Mouse (Mus musculus): ENCODE results near the gene Hirip3. TPM values are rescaled to one million over a fixed set of nuclear protein-coding genes. Genes with fewer than 3 reads are reported as not detected.
"Not testable (repeated sequence)": the region's sequence is repeated elsewhere in the genome, so short reads cannot be mapped to it uniquely, and the experiment has no call there.

The Hirip3 gene
- total and polyA plus RNA-seq, 3 experiments, result 3.6 to 6.3 (median 5.7) TPM

DNA sequence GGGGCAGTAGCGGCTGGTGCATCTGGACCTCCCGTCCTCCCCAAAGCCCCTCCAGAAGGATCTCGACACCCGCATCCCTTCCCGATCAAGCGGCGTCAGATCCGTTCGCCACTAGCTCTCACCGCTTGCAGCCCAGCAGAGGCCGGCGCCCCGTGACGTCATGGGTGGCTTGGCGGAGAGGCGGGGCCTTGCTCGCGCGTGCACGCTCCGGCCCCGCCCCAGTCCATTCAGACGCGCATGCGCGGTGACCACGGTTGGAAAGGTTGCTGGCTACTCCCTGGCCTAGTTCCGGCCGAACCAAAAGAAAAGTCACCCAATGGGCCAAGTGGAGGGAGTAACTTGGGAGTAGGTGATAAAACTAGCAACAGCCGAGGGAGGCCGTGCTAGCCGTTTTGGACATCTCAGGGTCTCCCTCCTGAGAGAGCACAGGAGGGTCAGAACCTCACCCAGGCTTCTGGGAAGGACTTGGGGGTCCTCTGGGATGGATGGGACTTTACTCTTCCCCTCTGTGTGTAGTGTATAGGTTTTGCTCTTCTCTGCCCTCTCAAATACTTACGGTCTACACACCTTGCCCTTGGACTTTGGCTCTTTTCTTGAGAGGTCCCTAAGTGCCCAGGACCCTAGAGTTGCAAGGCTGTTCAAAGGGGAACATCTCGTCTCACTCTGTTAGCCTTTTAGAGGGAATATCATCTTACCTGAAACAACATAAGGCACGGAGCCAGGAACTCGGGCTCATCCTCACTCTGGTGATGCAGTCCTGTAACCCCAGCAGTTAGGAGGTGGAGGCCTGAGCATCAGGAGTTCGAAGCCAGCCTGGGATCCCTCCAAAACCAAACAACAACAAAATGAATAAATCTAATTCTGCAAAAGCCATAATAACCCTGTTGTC, 36.6 kb downstream of the Hirip3 start:
- Histone ChIP-seq H3K36me3 (ENCODE audit: control insufficient read depth, insufficient read depth, low read length) (no peaks in the 10 kb centered on the region; the same call in none of the 2 replicates), H3K4me1 (ENCODE audit: control insufficient read depth, insufficient read depth, low read length) (peaks cover 8% of the 10 kb centered on the region), H3K4me3 (peak overlapping the region; percentile 75), H3K79me2 (replicated peaks; ENCODE audit: control insufficient read depth, insufficient read depth, low read length) (no peaks in the 10 kb centered on the region), H3K9ac (ENCODE audit: low read depth, low read length) (peak overlapping the region; percentile 91), H3K27ac (peak overlapping the region; percentile 97), H3K27me3 (ENCODE audit: control insufficient read depth, insufficient read depth, low read length) (no peaks in the 10 kb centered on the region)
- 13% methylated on average over 37 of the region's 37 CpGs for WGBS
- peak; percentile 97 to 98 for DNase-seq
- intact Hi-C loops (cut with DNase I), result loop anchor here (1.0 to 5.0 kb wide), 4 partner anchors 13 to 129 kb away; partner anchors contain the start of genes Hirip3, Ino80e, Kctd13 and Maz
- TF ChIP-seq EP300 (IDR thresholded peaks at IDR 0.05; ENCODE audit: insufficient read depth, low read depth, low read length) (0 out of 2 replicates have a peak, but pooled peaks have one; percentile 3), POLR2A (IDR thresholded peaks at IDR 0.05; ENCODE audit: insufficient read depth, low read depth, low read length) (peak; percentile 95), CTCF (IDR thresholded peaks at IDR 0.05) (no peak)

DNA sequence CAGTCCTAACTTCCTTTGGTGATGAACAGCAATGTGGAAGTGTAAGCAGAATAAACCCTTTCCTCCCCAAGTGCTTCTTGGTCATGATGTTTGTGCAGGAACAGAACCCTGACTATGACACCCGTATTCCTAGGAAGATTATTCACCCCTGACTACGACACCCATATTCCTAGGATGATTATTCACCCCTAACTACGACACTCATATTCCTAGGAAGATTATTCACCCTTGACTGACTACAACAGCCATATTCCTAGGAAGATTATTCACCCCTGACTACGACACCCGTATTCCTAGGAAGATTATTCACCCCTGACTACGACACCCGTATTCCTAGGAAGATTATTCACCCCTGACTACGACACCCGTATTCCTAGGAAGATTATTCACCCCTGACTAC, 38.0 kb downstream of the Hirip3 start:
- intact Hi-C loops (cut with DNase I), result loop anchor here (5.0 kb wide), 2 partner anchors 37 to 128 kb away; partner anchors contain the start of genes Hirip3, Ino80e and Maz
- not testable (repeated sequence) for H3K79me2 ChIP-seq (replicated peaks; ENCODE audit: control insufficient read depth, insufficient read depth, low read length); H3K36me3 ChIP-seq (ENCODE audit: control insufficient read depth, insufficient read depth, low read length); H3K4me1 ChIP-seq (ENCODE audit: control insufficient read depth, insufficient read depth, low read length); DNase-seq; H3K27ac ChIP-seq; H3K9ac ChIP-seq (ENCODE audit: low read depth, low read length); H3K27me3 ChIP-seq (ENCODE audit: control insufficient read depth, insufficient read depth, low read length); H3K4me3 ChIP-seq
- 97% methylated on average over 8 of the region's 9 CpGs for WGBS

DNA sequence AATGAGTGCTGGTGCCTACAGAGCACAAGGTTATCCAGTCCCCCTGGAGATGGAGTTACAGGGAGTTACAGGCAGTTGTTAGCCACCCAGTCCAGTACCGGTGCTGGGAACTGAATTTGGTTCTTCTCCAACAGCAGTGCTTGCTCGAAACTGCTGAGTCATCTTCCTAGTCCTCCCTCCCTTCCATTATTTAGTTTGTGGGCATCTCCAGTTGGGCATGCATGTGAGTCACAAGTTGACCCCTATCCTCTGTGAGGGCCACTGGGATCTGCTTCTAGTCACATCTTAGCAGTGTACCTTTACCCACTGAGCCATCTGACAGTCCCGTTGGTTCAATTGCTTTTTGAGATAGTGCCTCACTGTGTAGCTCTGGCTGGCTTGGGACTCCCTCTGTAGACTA, 43.8 kb downstream of the Hirip3 start:
- Histone ChIP-seq H3K27ac (no peak overlapping the region), H3K27me3 (ENCODE audit: control insufficient read depth, insufficient read depth, low read length) (no peaks in the 10 kb centered on the region), H3K4me3 (no peak overlapping the region), H3K9ac (ENCODE audit: low read depth, low read length) (no peak overlapping the region), H3K4me1 (ENCODE audit: control insufficient read depth, insufficient read depth, low read length) (no peaks in the 10 kb centered on the region), H3K36me3 (ENCODE audit: control insufficient read depth, insufficient read depth, low read length) (no peaks in the 10 kb centered on the region), H3K79me2 (replicated peaks; ENCODE audit: control insufficient read depth, insufficient read depth, low read length) (no peaks in the 10 kb centered on the region)
- intact Hi-C loops (cut with DNase I), result no loop called here
- 53% methylated on average over 3 of the region's 3 CpGs for WGBS
- TF ChIP-seq POLR2A (IDR thresholded peaks at IDR 0.05; ENCODE audit: insufficient read depth, low read depth, low read length), result no peak
- no peak for TF ChIP-seq CTCF (IDR thresholded peaks at IDR 0.05)
- no peak for TF ChIP-seq EP300 (IDR thresholded peaks at IDR 0.05; ENCODE audit: insufficient read depth, low read depth, low read length)
- DNase-seq, result no peak

DNA sequence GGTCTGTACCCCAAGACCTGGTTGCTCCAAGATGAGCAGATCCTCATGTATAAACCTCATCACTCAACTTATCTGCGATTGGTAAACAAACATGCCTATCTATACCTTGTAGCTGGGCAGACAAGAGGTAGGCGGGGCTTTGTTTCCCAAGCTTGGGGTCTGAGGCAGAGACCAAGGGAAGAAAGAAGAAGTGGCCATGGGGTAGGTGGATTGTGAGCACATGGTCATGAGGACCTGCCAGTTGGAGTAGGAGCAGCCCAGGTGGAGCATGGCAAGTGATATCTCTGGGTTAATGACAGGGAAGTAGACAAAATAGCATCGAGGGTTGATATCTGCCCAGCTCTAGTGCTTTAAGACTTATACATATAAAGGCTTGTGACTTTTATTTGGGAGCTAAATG, 53.1 kb downstream of the Hirip3 start:
- H3K4me1 ChIP-seq (ENCODE audit: control insufficient read depth, insufficient read depth, low read length), result no peaks in the 10 kb centered on the region
- WGBS, result 76% methylated on average over 3 of the region's 3 CpGs
- no peaks in the 10 kb centered on the region for H3K79me2 ChIP-seq (replicated peaks; ENCODE audit: control insufficient read depth, insufficient read depth, low read length)
- H3K9ac ChIP-seq (ENCODE audit: low read depth, low read length), result no peak overlapping the region
- intact Hi-C loops (cut with DNase I), result no loop called here
- no peaks in the 10 kb centered on the region for H3K27me3 ChIP-seq (ENCODE audit: control insufficient read depth, insufficient read depth, low read length)
- no peak for DNase-seq
- H3K4me3 ChIP-seq, result no peak overlapping the region
- no peaks in the 10 kb centered on the region for H3K36me3 ChIP-seq (ENCODE audit: control insufficient read depth, insufficient read depth, low read length)
- TF ChIP-seq POLR2A (IDR thresholded peaks at IDR 0.05; ENCODE audit: insufficient read depth, low read depth, low read length) (no peak), CTCF (IDR thresholded peaks at IDR 0.05) (no peak), EP300 (IDR thresholded peaks at IDR 0.05; ENCODE audit: insufficient read depth, low read depth, low read length) (no peak)
- no peak overlapping the region for H3K27ac ChIP-seq

Other genes with a start within 250 kb of the Hirip3 start
Only the 30 nearest of the 31 such genes appear.
- gene Sgf29, start 212.7 kb upstream of the Hirip3 start, total RNA-seq (2021), result 10 to 100 TPM; 21.6 to 23.4 TPM
- gene Sgf29, start 212.7 kb upstream of the Hirip3 start, polyA plus RNA-seq (2012; rRNA removed), result 23.7 and 25.5 TPM in 2 replicates
- 10 to 100 TPM; 34.1 to 34.3 TPM for gene Sult1a1, start 185.5 kb upstream of the Hirip3 start, total RNA-seq (2021)
- 53.6 and 56.6 TPM in 2 replicates for gene Sult1a1, start 185.5 kb upstream of the Hirip3 start, polyA plus RNA-seq (2012; rRNA removed)
- gene Bola2, start 166.6 kb upstream of the Hirip3 start, total RNA-seq (2021), result 10 to 100 TPM; 49.7 to 63.7 TPM
- 25.9 and 29.1 TPM in 2 replicates for gene Bola2, start 166.6 kb upstream of the Hirip3 start, polyA plus RNA-seq (2012; rRNA removed)
- 1 to 10 TPM; 3.6 to 3.9 TPM for gene Slx1b, start 166.2 kb upstream of the Hirip3 start, total RNA-seq (2021)
- gene Slx1b, start 166.2 kb upstream of the Hirip3 start, polyA plus RNA-seq (2012; rRNA removed), result 7.8 and 10.3 TPM in 2 replicates
- gene Coro1a, start 154.2 kb upstream of the Hirip3 start, total RNA-seq (2021), result 10 to 100 TPM in 1 of 2 experiments, 1 to 10 TPM in 1; 9.8 to 12.1 TPM
- gene Coro1a, start 154.2 kb upstream of the Hirip3 start, polyA plus RNA-seq (2012; rRNA removed), result 22.2 and 33.7 TPM in 2 replicates
- 10 to 100 TPM; 45.9 to 53.1 TPM for gene Mapk3, start 102.4 kb upstream of the Hirip3 start, total RNA-seq (2021)
- 111 and 120 TPM in 2 replicates for gene Mapk3, start 102.4 kb upstream of the Hirip3 start, polyA plus RNA-seq (2012; rRNA removed)
- 1 to 10 TPM; 1.3 TPM for gene Gdpd3, start 95.6 kb upstream of the Hirip3 start, total RNA-seq (2021)
- gene Gdpd3, start 95.6 kb upstream of the Hirip3 start, polyA plus RNA-seq (2012; rRNA removed), result 4.3 and 75.7 TPM in 2 replicates
- 10 to 100 TPM; 60.2 to 89.9 TPM for gene Ypel3, start 85.0 kb upstream of the Hirip3 start, total RNA-seq (2021)
- gene Ypel3, start 85.0 kb upstream of the Hirip3 start, polyA plus RNA-seq (2012; rRNA removed), result 115 and 144 TPM in 2 replicates
- under 1 TPM; 0.44 to 0.66 TPM for gene Tbx6, start 80.5 kb upstream of the Hirip3 start, total RNA-seq (2021)
- gene Tbx6, start 80.5 kb upstream of the Hirip3 start, polyA plus RNA-seq (2012; rRNA removed), result 2.3 and 2.9 TPM in 2 replicates
- gene Ppp4c, start 69.5 kb upstream of the Hirip3 start, total RNA-seq (2021), result 10 to 100 TPM; 31.8 to 31.9 TPM
- gene Ppp4c, start 69.5 kb upstream of the Hirip3 start, polyA plus RNA-seq (2012; rRNA removed), result 65.6 and 99.5 TPM in 2 replicates
- gene Fam57b, start 64.3 kb upstream of the Hirip3 start, total RNA-seq (2021), result 1 to 10 TPM; 7.4 to 8.8 TPM
- gene Fam57b, start 64.3 kb upstream of the Hirip3 start, polyA plus RNA-seq (2012; rRNA removed), result 9.0 and 12.8 TPM in 2 replicates
- not detected for gene 4930451I11Rik, start 30.3 kb upstream of the Hirip3 start, total RNA-seq (2021)
- gene 4930451I11Rik, start 30.3 kb upstream of the Hirip3 start, polyA plus RNA-seq (2012; rRNA removed), result not detected in 2 replicates
- gene Doc2a, start 14.6 kb upstream of the Hirip3 start, total RNA-seq (2021), result not detected
- gene Doc2a, start 14.6 kb upstream of the Hirip3 start, polyA plus RNA-seq (2012; rRNA removed), result not detected in 2 replicates
- gene Ino80e, start 405 bp downstream of the Hirip3 start, total RNA-seq (2021), result 10 to 100 TPM; 16.8 to 18.3 TPM
- gene Ino80e, start 405 bp downstream of the Hirip3 start, polyA plus RNA-seq (2012; rRNA removed), result 25.9 and 29.6 TPM in 2 replicates
- gene Taok2, start 22.7 kb downstream of the Hirip3 start, total RNA-seq (2021), result 10 to 100 TPM; 37.4 to 39.8 TPM
- 43.1 and 44.7 TPM in 2 replicates for gene Taok2, start 22.7 kb downstream of the Hirip3 start, polyA plus RNA-seq (2012; rRNA removed)
- 10 to 100 TPM in 1 of 2 experiments, 1 to 10 TPM in 1; 8.6 to 12.0 TPM for gene Tmem219, start 60.9 kb downstream of the Hirip3 start, total RNA-seq (2021)
- 27.1 and 33.6 TPM in 2 replicates for gene Tmem219, start 60.9 kb downstream of the Hirip3 start, polyA plus RNA-seq (2012; rRNA removed)
- 1 to 10 TPM; 6.7 TPM for gene Kctd13, start 66.9 kb downstream of the Hirip3 start, total RNA-seq (2021)
- gene Kctd13, start 66.9 kb downstream of the Hirip3 start, polyA plus RNA-seq (2012; rRNA removed), result 12.7 and 13.7 TPM in 2 replicates
- gene Asphd1, start 87.6 kb downstream of the Hirip3 start, total RNA-seq (2021), result not detected
- 0.08 and 0.29 TPM in 2 replicates for gene Asphd1, start 87.6 kb downstream of the Hirip3 start, polyA plus RNA-seq (2012; rRNA removed)
- 1 to 10 TPM; 5.6 to 6.1 TPM for gene Sez6l2, start 88.6 kb downstream of the Hirip3 start, total RNA-seq (2021)
- gene Sez6l2, start 88.6 kb downstream of the Hirip3 start, polyA plus RNA-seq (2012; rRNA removed), result 5.0 and 5.4 TPM in 2 replicates
- gene Cdipt, start 113.9 kb downstream of the Hirip3 start, total RNA-seq (2021), result 10 to 100 TPM; 44.4 to 45.9 TPM
- gene Cdipt, start 113.9 kb downstream of the Hirip3 start, polyA plus RNA-seq (2012; rRNA removed), result 133 and 170 TPM in 2 replicates
- gene Cdiptos, start 114.1 kb downstream of the Hirip3 start, total RNA-seq (2021), result under 1 TPM in 1 of 2 experiments, not detected in 1; 0.39 TPM
- 2.0 and 2.5 TPM in 2 replicates for gene Cdiptos, start 114.1 kb downstream of the Hirip3 start, polyA plus RNA-seq (2012; rRNA removed)
- 10 to 100 TPM; 50.4 to 59.1 TPM for gene Mvp, start 152.6 kb downstream of the Hirip3 start, total RNA-seq (2021)
- 48.8 and 50.7 TPM in 2 replicates for gene Mvp, start 152.6 kb downstream of the Hirip3 start, polyA plus RNA-seq (2012; rRNA removed)
- not detected for gene Pagr1b, start 154.5 kb downstream of the Hirip3 start, total RNA-seq (2021)
- not detected in 2 replicates for gene Pagr1b, start 154.5 kb downstream of the Hirip3 start, polyA plus RNA-seq (2012; rRNA removed)
- gene Pagr1a, start 155.4 kb downstream of the Hirip3 start, total RNA-seq (2021), result 10 to 100 TPM; 12.8 to 21.4 TPM
- gene Pagr1a, start 155.4 kb downstream of the Hirip3 start, polyA plus RNA-seq (2012; rRNA removed), result 3.6 and 4.3 TPM in 2 replicates
- gene Gm42742, start 159.1 kb downstream of the Hirip3 start, total RNA-seq (2021), result 10 to 100 TPM; 15.9 to 25.8 TPM
- 21.7 and 24.3 TPM in 2 replicates for gene Gm42742, start 159.1 kb downstream of the Hirip3 start, polyA plus RNA-seq (2012; rRNA removed)
- under 1 TPM; 0.63 to 0.77 TPM for gene Prrt2, start 159.2 kb downstream of the Hirip3 start, total RNA-seq (2021)
- gene Prrt2, start 159.2 kb downstream of the Hirip3 start, polyA plus RNA-seq (2012; rRNA removed), result 5.7 and 8.0 TPM in 2 replicates
- gene Maz, start 165.1 kb downstream of the Hirip3 start, total RNA-seq (2021), result 10 to 100 TPM; 56.5 to 59.8 TPM
- 53.7 and 57.1 TPM in 2 replicates for gene Maz, start 165.1 kb downstream of the Hirip3 start, polyA plus RNA-seq (2012; rRNA removed)
- under 1 TPM; 0.65 to 0.84 TPM for gene Kif22, start 180.5 kb downstream of the Hirip3 start, total RNA-seq (2021)
- gene Kif22, start 180.5 kb downstream of the Hirip3 start, polyA plus RNA-seq (2012; rRNA removed), result 0.39 and 0.59 TPM in 2 replicates
- not detected for gene Zg16, start 225.4 kb downstream of the Hirip3 start, total RNA-seq (2021)
- gene Zg16, start 225.4 kb downstream of the Hirip3 start, polyA plus RNA-seq (2012; rRNA removed), result not detected in 2 replicates
- 1 to 10 TPM; 1.5 to 2.1 TPM for gene AI467606, start 229.4 kb downstream of the Hirip3 start, total RNA-seq (2021)
- 2.7 and 4.7 TPM in 2 replicates for gene AI467606, start 229.4 kb downstream of the Hirip3 start, polyA plus RNA-seq (2012; rRNA removed)